Mouse (Mus musculus) right cerebral cortex, adult 2 months (tissue): ENCODE results near the gene Gm21852.
"Not testable (repeated sequence)": the region's sequence is repeated elsewhere in the genome, so short reads cannot be mapped to it uniquely, and the experiment has no call there.

Experiments used
- DNase-seq, 2 experiments: peaks; one replicate each; pipeline ENCODE4 v3.0.0; 2021 to 2022; ENCODE audit warnings: low spot score in 2 of 2

Gene Gm21852

DNA sequence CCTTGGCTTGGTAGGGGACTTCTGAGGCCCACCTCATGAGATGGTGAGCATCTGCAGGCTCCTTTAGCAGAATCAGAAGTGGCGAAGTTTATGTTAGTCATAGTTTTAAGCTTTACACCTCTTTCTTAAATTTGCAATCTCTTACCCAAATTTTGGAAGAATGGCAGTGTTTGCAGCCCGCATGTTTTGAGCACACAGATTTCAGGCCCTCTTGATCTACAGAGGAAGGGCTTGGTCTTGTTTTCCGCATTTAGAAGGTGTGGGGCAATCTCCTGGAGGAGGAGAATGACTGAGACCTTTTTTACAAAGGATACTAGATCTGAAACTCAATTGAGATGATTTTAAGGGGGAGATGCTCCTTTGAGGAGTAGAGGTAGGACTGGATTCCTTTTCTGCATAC is at the start of gene Gm21852:
Gm21852 (minus strand) TSS at position 101 of the 400 bp plus-strand sequence.
- DNase-seq = not testable (repeated sequence)
